Mouse (Mus musculus): Measurements from ENCODE around the gene Tbl1xr1. TPM values are rescaled to one million over a fixed set of nuclear protein-coding genes. Genes with fewer than 3 reads are reported as not detected.
A peak's percentile ranks its signal among the peaks of the same experiment; 100 is the strongest.

Tbl1xr1 gene
- 10 to 100 TPM; 61.0 to 74.9 TPM for total RNA-seq (2021)
- long read RNA-seq, experiment 1, full-length matches to known transcripts = 6 of 9 reads
- long read RNA-seq, experiment 1, partial matches to known transcripts = 1 of 9 reads
- long read RNA-seq, experiment 1, other reads (novel, unspliced or antisense) = 2 of 9 reads
- long read RNA-seq, experiment 2, partial matches to known transcripts = 0 of 8 reads
- long read RNA-seq, experiment 2, other reads (novel, unspliced or antisense) = 8 of 8 reads

DNA sequence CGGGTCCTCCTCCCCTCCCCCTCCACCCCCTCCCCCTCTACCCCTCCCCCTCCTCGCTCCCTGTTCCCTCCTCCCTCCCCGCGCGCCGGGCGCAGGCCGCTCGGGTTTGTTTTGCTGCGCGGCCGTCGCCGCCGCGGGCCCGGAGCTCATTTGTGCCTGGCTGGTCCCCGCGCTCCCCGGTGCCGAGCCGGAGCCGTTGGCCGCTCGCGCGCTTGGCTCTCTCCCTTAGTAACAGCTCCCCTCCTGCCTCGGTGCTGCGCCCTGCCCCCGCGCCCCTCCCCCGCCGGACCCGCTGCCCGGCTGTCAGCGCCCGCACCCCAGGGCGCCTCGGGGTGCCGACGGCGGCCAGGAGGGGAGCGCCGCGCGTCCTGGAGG lies at the start of gene Tbl1xr1:
Tbl1xr1 (plus strand) TSS at position 92 of the 375 bp plus-strand sequence.
- DNase-seq = peak; percentile 94 to 97

DNA sequence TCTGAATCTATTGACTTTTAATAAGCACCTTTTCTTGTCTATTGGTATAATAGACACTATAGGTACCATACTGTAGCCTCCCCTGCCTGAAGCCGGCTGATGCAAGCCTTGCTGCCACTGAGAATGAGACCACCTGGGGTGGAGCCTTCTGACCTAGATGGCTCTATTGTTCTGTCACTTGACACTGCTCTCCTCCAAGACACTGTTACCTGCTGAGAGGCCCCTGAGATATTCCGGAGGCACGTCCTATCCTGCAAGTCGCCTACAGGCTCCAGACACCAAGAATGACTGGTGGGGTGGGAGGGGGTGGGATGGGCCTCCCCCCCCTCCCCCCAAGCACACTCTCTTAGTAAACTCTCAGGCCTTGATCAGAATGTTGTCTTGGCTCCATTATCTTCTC lies 38.4 kb upstream of the Tbl1xr1 start:
- no peak for DNase-seq

DNA sequence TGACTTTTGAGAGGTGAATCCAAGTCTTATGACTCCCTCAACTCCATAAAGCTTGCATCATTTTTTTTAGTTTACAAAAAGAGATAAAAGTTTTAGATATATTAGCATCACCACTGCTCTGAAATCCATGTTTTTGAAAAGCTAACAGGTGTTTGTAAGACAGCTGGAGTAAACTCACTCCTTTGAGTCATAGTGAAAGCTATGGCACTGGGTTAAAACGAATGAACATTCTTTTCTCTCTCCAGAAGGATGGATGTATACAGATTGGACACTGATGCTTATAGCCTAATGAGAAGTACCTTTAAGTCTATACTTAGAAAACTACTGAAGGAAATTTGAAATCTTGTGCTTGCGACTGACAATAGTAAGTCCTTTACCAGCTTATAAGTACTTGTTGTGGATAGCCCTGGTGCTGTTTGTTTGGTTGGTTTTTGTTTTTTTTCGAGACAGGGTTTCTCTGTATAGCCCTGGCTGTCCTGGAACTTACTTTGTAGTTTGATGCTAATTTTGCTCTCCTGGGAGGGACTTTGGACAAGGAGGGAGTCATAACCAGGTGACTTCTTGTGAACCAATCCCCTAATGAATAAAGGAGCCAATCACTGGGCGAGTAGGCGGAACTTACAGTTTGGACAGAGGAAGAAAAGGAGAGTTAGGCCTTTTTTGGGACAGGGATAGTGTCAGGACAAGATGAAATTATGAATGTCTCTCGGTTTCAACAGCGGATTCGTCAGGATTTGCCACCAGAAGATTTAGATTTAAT lies 37.2 kb upstream of the Tbl1xr1 start:
- DNase-seq = no peak

DNA sequence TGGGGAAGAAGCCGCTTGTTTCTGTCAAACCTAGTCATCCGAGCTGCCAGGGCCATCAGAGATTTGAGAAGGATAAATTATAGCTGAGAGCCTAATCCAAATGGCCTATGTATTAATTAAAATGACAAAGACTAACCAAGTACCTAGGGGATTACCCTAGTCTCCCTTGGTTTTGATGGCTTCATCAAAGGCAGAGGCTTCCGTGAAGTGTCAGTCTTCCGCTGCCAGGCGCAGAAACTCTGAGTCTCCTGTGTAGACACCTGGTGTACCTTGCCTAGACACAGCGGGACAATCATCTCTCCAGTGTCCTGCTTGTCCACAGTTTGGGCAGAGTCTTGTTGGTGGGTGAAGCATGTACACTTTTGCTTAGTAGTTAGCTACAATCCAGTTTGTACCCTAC lies 35.8 kb upstream of the Tbl1xr1 start:
- DNase-seq = no peak

DNA sequence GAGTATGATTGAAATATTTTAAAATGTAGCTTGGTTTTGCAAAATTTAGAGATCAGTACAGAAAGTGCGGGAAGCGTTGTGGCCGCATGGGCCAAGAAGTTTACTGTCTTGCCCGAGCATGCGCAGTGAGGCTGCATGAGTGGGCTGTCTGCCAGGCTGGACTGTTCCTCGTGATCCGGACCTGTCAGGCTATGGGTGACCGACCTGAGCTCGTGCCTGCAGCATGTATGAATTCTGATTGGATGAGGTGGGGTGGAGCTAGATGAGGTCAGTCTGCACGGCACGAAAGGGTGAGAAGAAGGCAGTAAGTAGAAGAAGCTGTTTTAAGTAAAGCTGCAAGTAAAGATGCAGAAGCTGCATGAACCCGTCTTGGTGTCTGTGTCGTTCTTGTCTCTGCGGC lies 29.2 kb upstream of the Tbl1xr1 start:
- peak; percentile 56 to 71 for DNase-seq

DNA sequence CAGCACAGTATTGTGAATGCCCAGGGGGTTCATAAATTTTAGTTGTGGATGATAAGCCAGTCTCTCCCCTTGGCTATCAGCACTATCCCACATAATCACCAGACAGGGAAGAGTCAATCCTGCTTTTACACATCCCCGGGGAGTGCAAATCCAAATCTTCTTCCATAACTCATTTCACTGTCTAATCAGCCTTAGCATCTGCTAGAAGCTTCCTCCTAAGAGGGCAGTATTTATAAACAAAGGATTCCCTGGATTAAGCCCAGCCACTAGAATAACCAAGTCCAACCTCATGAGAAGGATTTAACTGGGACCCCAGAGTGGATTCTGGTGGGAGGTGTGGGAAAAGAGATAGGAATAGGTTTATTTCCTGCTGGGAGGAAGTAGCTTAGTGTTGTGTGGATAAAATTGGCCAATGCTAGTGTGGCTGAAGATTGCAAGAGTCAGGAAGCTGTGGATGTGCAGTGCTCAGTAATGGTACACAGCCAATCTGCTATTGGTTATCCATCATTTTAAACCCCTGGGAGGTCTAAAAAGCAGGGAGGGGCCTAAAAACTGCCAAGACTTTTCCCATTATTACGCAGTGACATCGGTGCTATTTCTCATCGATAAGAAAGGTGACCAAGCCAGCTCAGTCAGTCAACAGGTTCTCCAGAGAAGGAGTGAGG lies 19.7 kb upstream of the Tbl1xr1 start:
- no peak for DNase-seq

DNA sequence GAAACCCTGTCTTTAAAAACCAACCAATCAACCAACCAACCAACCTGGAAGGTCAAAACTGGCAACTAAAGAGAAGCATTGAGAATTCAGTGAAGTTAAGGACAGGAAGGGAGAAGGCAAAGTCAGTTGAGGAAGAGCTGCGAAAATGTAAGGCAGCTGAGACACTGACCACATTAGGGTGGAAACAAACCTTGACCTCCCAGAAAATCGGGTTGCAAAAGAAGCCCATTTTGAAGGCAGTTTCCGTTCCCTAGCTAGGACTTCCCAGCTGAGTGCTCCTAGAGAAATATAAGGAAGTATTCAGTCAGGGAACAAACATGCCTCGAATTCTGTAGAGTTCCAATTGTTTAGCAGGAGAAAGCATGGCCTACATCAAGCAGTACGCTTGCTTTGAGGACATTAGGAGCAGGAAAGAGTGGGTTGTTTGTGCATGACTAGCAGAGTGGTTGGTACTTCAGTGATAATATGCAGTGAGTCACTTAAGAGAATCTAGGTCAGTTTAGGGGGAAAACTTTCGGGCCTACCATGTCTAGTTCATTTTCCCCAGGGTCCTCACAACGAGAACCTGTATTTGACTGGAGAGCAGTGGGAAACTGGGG lies 18.1 kb upstream of the Tbl1xr1 start:
- DNase-seq = no peak

DNA sequence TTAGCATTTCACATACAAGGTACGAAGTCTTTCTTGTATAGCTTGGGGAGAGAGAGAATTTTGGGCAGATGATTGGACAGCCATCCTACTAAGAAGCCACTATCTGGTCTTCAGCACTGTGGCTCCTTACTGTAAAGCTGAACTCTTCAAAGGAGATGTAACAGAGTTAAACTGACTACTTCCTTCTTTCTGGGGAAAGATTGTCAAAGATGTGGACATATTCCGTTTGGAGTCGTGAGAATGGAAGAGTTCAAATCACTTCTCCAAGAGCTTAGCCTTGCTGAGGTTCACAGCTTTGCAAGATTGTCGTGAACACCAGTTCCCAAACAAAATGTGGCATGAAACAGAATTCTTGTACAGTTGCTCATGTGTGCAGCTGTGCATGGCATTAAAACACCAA lies 15.3 kb upstream of the Tbl1xr1 start:
- no peak for DNase-seq

DNA sequence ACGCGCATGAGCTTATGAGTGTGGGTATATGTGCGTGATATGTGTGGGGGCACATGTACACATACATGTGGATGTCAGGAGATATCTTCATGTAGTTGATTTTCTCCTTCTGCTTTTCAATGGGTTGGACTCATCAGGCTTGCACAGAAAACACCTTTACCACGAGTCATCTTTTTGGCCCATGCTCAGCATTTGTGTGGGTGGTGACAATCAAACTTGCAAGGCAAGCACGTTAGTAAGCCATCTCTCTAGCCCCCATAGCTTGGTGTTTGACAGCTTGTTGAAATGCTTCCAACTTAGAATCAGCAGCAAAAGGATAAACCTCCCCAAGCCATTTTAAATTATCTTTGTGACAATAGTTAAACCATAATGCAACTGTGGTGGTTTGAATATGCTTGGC lies 7.8 kb upstream of the Tbl1xr1 start:
- no peak for DNase-seq

DNA sequence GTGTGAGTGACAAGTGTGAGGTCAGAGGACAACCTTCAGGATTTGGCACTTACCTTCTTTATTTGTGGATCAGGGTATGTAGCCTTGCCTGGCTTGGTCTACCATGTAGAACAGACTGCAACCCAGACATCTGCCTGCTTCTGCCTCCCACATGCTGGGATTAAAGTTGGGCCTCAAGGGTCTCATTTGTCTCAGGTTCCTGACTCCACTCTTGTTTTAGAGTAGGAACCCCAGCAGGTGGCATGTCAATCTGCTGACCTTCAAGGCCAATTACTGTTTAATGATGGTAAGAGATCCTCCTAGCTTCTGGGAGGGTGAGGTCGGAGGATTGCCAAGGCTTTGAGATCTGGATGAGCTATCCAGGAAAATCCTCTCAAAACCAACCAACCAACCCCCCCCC lies 2.5 kb upstream of the Tbl1xr1 start:
- no peak for DNase-seq

DNA sequence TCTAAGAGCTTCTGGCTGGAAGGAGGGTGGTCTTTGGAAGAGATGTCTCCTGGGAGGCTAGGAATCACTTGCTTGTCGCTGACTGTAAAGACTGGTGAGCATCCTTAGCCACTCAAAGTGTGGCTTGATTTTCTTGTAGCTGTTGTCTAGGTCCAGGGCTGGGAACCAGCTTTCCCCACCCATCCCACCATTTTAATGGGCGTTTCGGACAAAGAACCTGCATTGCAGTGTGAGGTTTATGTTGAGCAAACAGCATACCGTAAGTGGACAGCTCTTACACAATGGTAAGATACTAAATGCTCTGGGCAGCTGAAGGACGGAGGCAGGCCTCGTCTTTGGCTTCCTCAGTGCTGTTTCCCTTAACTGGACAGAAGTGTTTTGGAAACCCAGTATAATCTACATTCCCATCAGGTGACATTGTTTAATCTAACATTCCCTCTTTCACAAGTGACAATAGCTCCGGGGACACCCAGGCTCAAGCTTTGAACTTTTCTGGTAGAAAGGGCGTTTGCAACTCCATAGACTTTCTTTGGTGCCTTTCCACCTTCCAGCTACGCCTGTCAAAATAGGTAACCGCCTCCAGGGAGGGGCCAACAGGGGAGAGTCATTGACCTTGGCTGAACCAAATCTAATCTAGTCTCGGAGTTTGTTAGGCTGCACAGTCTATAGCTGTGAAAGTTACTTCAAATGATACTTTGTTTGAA lies 1.7 kb upstream of the Tbl1xr1 start:
- peak; percentile 67 for DNase-seq

DNA sequence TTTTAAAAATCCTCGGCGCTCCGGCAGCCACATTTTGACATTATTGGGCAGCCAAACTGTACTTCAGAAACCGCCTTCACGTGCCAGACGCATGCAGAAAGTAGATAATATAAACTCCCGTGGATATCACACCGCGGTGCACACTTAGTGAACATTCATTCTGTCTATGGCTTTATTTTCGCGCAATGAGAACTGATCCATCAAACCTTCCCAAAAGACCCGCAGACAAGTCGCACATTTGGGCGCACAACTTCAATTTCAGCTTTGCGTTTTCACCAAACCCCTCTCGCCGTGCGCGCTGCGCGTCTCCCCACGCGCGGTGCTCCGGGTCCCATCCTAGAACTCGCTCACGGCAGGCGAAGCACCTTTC lies 950 bp upstream of the Tbl1xr1 start:
- peak in 1 of 2 experiments; percentile 75 for DNase-seq

DNA sequence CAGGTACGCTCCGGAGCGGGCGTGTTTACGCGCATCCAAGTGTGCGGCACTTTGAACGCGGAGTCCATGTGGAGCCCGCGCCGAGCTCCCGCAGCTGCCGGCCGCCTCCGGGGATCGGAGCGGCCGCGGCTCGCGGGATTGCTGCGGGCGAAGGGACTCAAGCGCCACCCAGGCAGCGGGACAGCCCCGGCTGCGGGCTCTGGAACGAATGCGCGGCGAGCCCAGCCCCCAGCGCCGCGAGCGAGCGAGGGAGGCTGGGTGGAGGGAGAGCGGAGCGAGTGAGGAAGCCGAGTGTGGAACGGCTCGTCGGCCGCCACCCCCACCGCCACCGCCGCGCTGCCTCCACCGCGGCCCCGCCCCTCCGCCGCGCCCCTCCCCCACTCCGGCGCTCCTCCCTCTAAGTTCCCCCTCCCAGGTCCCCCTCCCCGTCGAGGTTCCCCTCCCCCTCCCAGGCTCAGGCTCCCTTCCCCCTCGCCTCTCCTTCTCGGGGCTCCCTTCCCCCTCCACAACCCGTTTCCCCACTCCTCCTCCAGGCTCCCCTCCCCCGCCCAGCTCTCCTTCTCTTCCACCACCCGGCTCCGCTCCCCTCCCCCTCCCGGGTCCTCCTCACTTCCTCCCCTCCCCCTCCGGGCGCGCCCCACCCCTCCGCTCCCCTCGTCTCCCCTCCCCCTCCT lies 428 bp upstream of the Tbl1xr1 start:
- DNase-seq = peak; percentile 90 to 91

DNA sequence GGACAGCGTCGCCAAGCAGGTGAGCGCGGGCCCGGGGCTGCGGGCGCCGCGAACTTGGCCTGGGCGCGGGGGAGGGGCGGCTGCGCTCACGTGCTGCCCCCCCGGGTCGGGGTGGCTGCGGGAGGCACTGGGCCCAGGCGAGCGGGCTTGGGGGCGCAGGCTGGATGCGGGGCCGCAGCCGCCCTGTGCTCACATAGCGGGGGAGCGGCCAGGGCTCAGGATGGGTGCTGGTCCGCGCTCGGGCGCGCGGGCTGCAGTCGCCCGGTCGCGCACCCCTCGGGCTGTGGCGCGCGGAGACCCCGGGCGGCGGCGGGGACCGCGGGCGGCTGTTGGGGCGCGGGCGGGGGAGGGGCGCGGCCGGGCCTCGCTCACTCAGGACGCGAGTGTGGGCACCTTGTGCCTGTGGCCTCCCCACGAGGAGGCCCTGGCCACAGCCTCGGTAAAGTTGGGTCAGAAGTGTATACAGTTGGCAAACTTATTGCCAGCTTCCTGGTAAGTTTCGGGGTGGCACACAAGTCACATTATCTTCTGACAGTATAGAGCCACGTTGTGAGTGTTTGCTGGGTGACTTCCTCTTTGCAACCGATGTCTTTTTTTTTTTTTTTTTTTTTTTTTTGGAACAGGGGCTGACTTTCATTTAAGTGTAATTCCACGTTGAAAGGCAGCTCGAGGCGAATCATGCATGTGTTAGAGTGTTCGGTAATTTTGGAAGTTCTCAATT lies 644 bp downstream of the Tbl1xr1 start:
- peak; percentile 53 to 75 for DNase-seq

DNA sequence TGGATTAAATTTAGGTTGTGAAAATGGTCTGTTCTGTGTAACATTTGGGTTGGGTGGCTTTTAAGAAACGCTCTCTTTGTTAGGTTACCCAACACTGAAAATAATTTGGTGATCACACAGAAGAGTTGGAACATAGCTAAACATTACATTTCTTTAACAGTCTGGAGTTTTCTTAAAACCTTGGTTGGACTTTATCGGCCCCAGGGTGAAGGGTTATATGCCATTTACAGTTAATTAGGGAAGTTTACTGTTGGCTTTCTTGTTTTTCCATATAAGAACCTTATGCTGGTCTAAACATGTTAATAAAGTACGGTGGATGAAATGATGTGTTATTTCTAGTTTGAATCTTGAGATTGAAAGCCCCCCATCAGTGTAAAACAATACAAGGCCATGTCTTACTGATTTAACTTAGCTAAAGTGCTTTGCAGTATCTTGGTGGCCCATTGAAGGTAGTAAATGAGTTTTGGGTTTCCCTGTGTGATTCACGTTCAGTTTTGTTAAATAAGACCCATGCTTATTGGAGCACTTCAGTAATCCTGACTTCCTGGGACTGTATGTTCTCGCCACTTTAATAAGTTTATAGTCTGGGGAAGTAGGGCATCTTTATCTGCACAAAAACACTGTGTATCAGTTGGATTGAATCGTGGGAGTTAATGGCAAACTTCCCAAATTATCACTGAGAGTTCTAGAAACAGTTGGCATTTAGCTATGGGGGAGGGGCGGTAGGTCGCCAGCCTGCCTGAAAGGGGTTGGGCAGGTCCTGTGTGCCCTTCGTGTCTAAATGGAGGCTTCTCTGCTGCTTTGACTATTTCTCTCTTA lies 1.4 kb downstream of the Tbl1xr1 start:
- DNase-seq = peak; percentile 51 to 66

DNA sequence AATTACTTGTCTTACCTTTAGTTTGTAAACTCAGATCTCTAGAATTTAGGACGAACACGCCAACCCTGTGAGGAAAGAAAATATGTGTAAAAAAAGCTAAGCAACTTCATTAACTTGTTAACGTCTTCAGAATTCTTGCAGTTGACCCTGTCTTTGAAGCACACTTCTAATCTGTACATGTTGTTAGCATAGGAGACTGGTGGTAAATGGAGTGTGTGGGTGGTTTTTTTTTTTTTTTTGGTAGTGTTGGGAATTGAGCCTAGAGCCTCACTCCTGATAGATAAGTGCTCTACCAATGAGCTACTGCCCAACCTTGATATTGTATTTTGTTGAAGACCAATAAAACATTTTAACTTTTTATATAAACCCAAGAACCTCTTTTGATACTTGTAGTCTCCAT lies 2.1 kb downstream of the Tbl1xr1 start:
- no peak for DNase-seq

DNA sequence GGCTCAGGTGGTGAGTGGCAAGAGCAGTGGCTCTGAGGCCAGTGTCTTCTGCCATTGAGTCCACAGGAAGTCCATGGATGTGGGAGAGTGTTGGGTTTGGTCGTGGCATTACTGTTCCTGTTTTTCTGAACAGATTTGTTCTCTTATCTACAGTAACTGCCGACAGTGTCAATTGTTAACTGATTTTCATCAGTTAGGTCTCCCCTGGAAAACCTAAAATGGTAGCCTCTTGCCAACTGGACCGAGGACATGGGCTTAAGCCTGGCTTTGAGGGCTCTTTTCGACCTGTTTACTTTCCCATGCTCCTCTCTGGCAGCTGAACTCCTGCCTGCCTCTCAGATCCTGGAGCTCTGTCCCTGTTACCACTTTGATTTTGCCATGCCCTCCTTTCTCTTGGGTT lies 5.4 kb downstream of the Tbl1xr1 start:
- no peak for DNase-seq

DNA sequence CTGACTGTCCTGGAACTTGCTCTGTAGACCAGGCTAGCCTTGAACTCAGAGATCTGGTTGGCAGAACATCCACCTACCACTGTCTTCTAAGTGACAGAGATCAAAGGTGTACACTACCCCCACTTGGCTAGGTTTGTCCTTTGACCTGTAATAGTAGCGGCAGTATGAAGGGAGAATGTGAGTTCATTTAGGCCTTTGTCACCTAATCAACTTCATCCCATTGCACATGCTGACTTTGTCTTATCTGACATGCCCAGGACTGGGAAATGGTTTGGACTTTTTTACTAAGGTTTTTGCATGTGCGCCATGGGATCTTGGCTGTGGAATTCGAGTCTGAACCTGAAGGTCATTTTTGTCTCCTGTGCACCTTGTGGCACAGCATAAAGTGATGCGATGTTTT lies 6.4 kb downstream of the Tbl1xr1 start:
- no peak for DNase-seq

DNA sequence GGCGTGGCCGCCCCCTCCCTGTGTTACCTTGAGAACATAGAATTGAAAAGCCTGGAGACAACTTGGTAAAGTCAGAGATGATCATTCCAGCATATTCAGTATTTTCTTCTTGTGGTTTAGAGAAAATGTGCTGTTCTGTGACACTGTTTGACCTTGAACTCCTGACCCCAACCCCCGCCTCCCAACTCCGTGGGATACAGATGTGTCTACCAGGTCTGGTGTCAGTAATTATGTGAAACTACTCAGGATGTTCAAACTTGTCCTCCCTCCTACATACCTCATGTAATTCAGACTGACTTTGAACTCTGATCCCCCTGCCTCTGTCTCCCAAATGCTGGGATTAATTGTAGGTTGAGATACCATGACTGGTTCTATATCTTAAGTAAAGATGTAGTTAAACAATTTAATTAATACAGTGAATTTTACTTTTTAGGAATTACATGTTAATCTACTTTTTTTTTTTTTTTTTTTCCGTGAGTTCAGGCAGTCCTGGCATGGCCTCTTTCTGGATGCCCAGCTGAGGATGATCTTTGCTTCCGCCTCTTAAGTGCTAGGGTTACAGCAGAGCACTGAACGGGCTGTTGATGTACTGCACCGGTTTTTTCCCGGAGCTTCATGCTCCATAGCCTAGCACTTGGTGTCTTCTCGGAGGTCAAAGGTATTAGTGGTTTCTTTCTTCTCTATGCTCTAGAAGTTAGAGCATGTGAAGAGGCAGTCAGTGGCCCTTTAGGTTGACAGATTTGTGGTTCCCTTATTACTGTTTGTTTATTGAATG lies 8.0 kb downstream of the Tbl1xr1 start:
- DNase-seq = no peak

Data from heart, adult 18-20 months (tissue).